Mouse (Mus musculus) lung, embryonic 14.5 days (tissue): ENCODE data around the gene Olfml3. TPM values are rescaled to one million over a fixed set of nuclear protein-coding genes. Genes with fewer than 3 reads are reported as not detected.

Experiments used
- ATAC-seq: fragments of 200-750 bp; cut with Nextera tagmentation; 2 replicates; pipeline ENCODE4 v1.8.0; 2017; ENCODE audit warnings: mild to moderate bottlenecking, moderate TSS enrichment, moderate library complexity; ENCODE audit not compliant: insufficient read depth
- DNase-seq: peaks from one replicate; pipeline ENCODE4 v3.0.0-alpha.2; 2015
- H3K27ac ChIP-seq: fragments of 300-500 bp; sonication (generic); 2 replicates; pipeline ENCODE4 v1.5.1; 2014; ENCODE audit warnings: low read depth, mild to moderate bottlenecking, moderate library complexity
- H3K27me3 ChIP-seq: fragments of 300-500 bp; sonication (generic); 2 replicates; pipeline ENCODE4 v1.6.1; 2014; ENCODE audit warnings: low read length, control low read depth; ENCODE audit not compliant: insufficient read depth
- H3K36me3 ChIP-seq: fragments of 300-500 bp; sonication (generic); 2 replicates; pipeline ENCODE4 v1.6.1; 2014; ENCODE audit warnings: control low read depth; ENCODE audit not compliant: insufficient read depth
- H3K4me1 ChIP-seq: fragments of 300-500 bp; sonication (generic); 2 replicates; pipeline ENCODE4 v1.6.1; 2014; ENCODE audit warnings: antibody characterized with exemption, control low read depth; ENCODE audit not compliant: insufficient read depth
- H3K4me2 ChIP-seq: fragments of 300-500 bp; sonication (generic); 2 replicates; pipeline ENCODE4 v1.6.1; 2014; ENCODE audit warnings: mild to moderate bottlenecking
- H3K4me3 ChIP-seq: fragments of 300-500 bp; sonication (generic); 2 replicates; pipeline ENCODE4 v1.5.1; 2014; ENCODE audit warnings: low read depth, low read length
- H3K9ac ChIP-seq: fragments of 300-500 bp; sonication (generic); 2 replicates; pipeline ENCODE4 v1.6.1; 2014
- H3K9me3 ChIP-seq: fragments of 300-500 bp; sonication (generic); 2 replicates; pipeline ENCODE4 v1.6.1; 2016; ENCODE audit warnings: low read depth, low read length, control low read depth
- CTCF ChIP-seq: IDR thresholded peaks from 2 replicates; pipeline ENCODE4 v1.5.1; 2016; ENCODE audit warnings: antibody characterized with exemption, low read depth
- WGBS: fragments of 180-500 bp; shearing (Covaris S2); extraction: QIAGEN DNeasy Blood & Tissue Kit; methylation state at CpG from one replicate; pipeline ENCODE4 v1.1.7; 2014; 5-methylcytosine and 5-hydroxymethylcytosine counted together
- polyA plus RNA-seq: library from polyadenylated mRNA; unstranded; fragments of >200 nt; fragmentation: Nextera tagmentation; extraction: Ambion mirVana; gene quantifications from 2 replicates; pipeline ENCODE4 v1.2.1, GENCODE M21; 2014

Olfml3 gene
- polyA plus RNA-seq, 1 experiment from 2014 or later = 79.0 TPM

GRCm38 (mm10) chr3:103739329-103739728, 1.5 kb upstream of the Olfml3 start, which contains the start of gene Gm10964:
TSS of gene Gm10964 (plus strand) at chr3:103739366.
- ATAC-seq = no peak

GRCm38 (mm10) chr3:103737061-103737754, 593 bp downstream of the Olfml3 start:
- H3K4me3 ChIP-seq = peak overlapping the region; percentile 35
- peak; percentile 83 for DNase-seq
- no peak for TF ChIP-seq CTCF
- H3K27me3 ChIP-seq = no peaks in the 10 kb centered on the region
- peak overlapping the region; percentile 53 for H3K9ac ChIP-seq
- peaks cover 32% of the 10 kb centered on the region for H3K4me1 ChIP-seq
- WGBS = 20% methylated on average over 16 of the region's 16 CpGs
- 0 out of 2 replicates have a peak, but pooled peaks cover 8% of the 10 kb centered on the region for H3K36me3 ChIP-seq
- H3K4me2 ChIP-seq = peak overlapping the region; percentile 69
- H3K27ac ChIP-seq = peak overlapping the region; percentile 97
- no peaks in the 10 kb centered on the region for H3K9me3 ChIP-seq
- ATAC-seq = no peak; the same call in 1 of the 2 replicates

More at GRCm38 (mm10) chr3:103739329-103739728, 1.5 kb upstream of the Olfml3 start, which contains the start of gene Gm10964:
- Histone ChIP-seq H3K4me3 (peak within 1 kb of the TSS; percentile 35), H3K27me3 (no peaks in the 10 kb centered on the region), H3K27ac (peak within 1 kb of the TSS; percentile 97), H3K9me3 (no peaks in the 10 kb centered on the region), H3K36me3 (peaks cover 20% of the 10 kb centered on the region), H3K9ac (peak within 1 kb of the TSS; percentile 53), H3K4me2 (peak within 1 kb of the TSS; percentile 69), H3K4me1 (peaks cover 22% of the 10 kb centered on the region)
- DNase-seq = no peak
- WGBS = 77% methylated on average over 1 of the region's 1 CpGs
- no peak for TF ChIP-seq CTCF

GRCm38 (mm10) chr3:103735776-103736600, 1.8 kb downstream of the Olfml3 start:
- 48% methylated on average over 28 of the region's 28 CpGs for WGBS
- peak; percentile 58 for DNase-seq
- no peak for ATAC-seq

GRCm38 (mm10) chr3:103734696-103735519, 2.9 kb downstream of the Olfml3 start:
- 0 out of 2 replicates have a peak, but pooled peaks cover 7% of the 10 kb centered on the region for H3K36me3 ChIP-seq
- DNase-seq (peak; percentile 79), ATAC-seq (peak; percentile 33)
- H3K4me3 ChIP-seq = peak overlapping the region; percentile 35
- H3K27me3 ChIP-seq = no peaks in the 10 kb centered on the region
- TF ChIP-seq CTCF = no peak
- H3K27ac ChIP-seq = peak overlapping the region; percentile 97
- H3K4me2 ChIP-seq = peak overlapping the region; percentile 69
- no peaks in the 10 kb centered on the region for H3K9me3 ChIP-seq
- WGBS = 6% methylated on average over 11 of the region's 11 CpGs
- H3K4me1 ChIP-seq = peaks cover 32% of the 10 kb centered on the region
- peak overlapping the region; percentile 39 for H3K9ac ChIP-seq

More at GRCm38 (mm10) chr3:103735776-103736600, 1.8 kb downstream of the Olfml3 start:
- Histone ChIP-seq H3K4me1 (peaks cover 32% of the 10 kb centered on the region), H3K4me2 (peak overlapping the region; percentile 69), H3K36me3 (0 out of 2 replicates have a peak, but pooled peaks cover 7% of the 10 kb centered on the region), H3K27me3 (no peaks in the 10 kb centered on the region), H3K9ac (peak overlapping the region; percentile 53), H3K27ac (peak overlapping the region; percentile 97), H3K9me3 (no peaks in the 10 kb centered on the region), H3K4me3 (peak overlapping the region; percentile 35)
- TF ChIP-seq CTCF = no peak

GRCm38 (mm10) chr3:103733799-103734695, 3.8 kb downstream of the Olfml3 start:
- peaks cover 32% of the 10 kb centered on the region for H3K4me1 ChIP-seq
- TF ChIP-seq CTCF = no peak
- DNase-seq = peak; percentile 60
- WGBS = 25% methylated on average over 19 of the region's 19 CpGs
- 0 out of 2 replicates have a peak, but pooled peaks cover 7% of the 10 kb centered on the region for H3K36me3 ChIP-seq
- ATAC-seq = peak; percentile 5; the same call in 1 of the 2 replicates
- peak overlapping the region; percentile 97 for H3K27ac ChIP-seq
- H3K9ac ChIP-seq = peak overlapping the region; percentile 17
- H3K27me3 ChIP-seq = no peaks in the 10 kb centered on the region
- H3K4me3 ChIP-seq = peak overlapping the region; percentile 35; the same call in 1 of the 2 replicates
- no peaks in the 10 kb centered on the region for H3K9me3 ChIP-seq
- H3K4me2 ChIP-seq = peak overlapping the region; percentile 69
